Mouse (Mus musculus) C2C12 (cell line): ENCODE results near the gene Pagr1b. TPM values are rescaled to one million over a fixed set of nuclear protein-coding genes. Genes with fewer than 3 reads are reported as not detected.

Source experiments
- H3K27me3 ChIP-seq: one replicate; pipeline ENCODE4 v1.6.1; 2011; ENCODE audit not compliant: control insufficient read depth, insufficient read depth, insufficient read length
- H3K36me3 ChIP-seq: one replicate; pipeline ENCODE4 v1.6.1; 2011; ENCODE audit not compliant: control insufficient read depth, insufficient read depth
- H3K4me3 ChIP-seq: one replicate; pipeline ENCODE4 v1.5.1; 2011; ENCODE audit warnings: mild to moderate bottlenecking, control low read depth; ENCODE audit not compliant: poor library complexity, insufficient read depth, severe bottlenecking
- H3K79me2 ChIP-seq: one replicate; pipeline ENCODE4 v1.6.1; 2011; ENCODE audit not compliant: control insufficient read depth, insufficient read depth
- H3K79me3 ChIP-seq: one replicate; pipeline ENCODE4 v1.6.1; 2011; ENCODE audit warnings: low read depth, control low read depth
- H3ac ChIP-seq: one replicate; pipeline ENCODE3; 2011; ENCODE audit warnings: low read depth; ENCODE audit not compliant: control insufficient read depth, insufficient read length
- CEBPB ChIP-seq: IDR thresholded peaks from one replicate; pipeline ENCODE4 v1.6.1; 2011; ENCODE audit warnings: low read depth, mild to moderate bottlenecking, control low read depth, moderate library complexity
- CTCF ChIP-seq: IDR thresholded peaks from one replicate; pipeline ENCODE4 v1.5.1; 2011; ENCODE audit not compliant: control insufficient read depth, insufficient read depth, insufficient read length
- FOSL1 ChIP-seq: IDR thresholded peaks from one replicate; pipeline ENCODE4 v1.8.0; 2011; ENCODE audit warnings: mild to moderate bottlenecking, low read length; ENCODE audit not compliant: poor library complexity, insufficient read depth, severe bottlenecking
- MAX ChIP-seq: IDR thresholded peaks from one replicate; pipeline ENCODE4 v1.6.1; 2011; ENCODE audit warnings: mild to moderate bottlenecking, control low read depth
- MYOD1 ChIP-seq: IDR thresholded peaks from one replicate; pipeline ENCODE4 v1.6.1; 2011; ENCODE audit warnings: low read depth; ENCODE audit not compliant: control insufficient read depth, insufficient read length
- MYOG ChIP-seq: IDR thresholded peaks from one replicate; pipeline ENCODE4 v1.6.1; 2011; ENCODE audit not compliant: control insufficient read depth, insufficient read length; ENCODE audit errors: extremely low read depth
- USF1 ChIP-seq: IDR thresholded peaks from one replicate; pipeline ENCODE4 v1.6.1; 2011; ENCODE audit warnings: low read depth, mild to moderate bottlenecking, control low read depth, moderate library complexity
- microRNA-seq: library from miRNA; unstranded; fragments of <30 nt; microRNA quantifications from one replicate; pipeline ENCODE4, GENCODE M21; 2019; ENCODE audit warnings: borderline microRNAs expressed
- polyA plus RNA-seq: library from polyadenylated mRNA; unstranded; fragments of >200 nt; fragmentation: generic; extraction: Trizol; gene quantifications from one replicate; pipeline ENCODE4 v1.2.1, GENCODE M21; 2012; ENCODE audit warnings: missing spikeins

Pagr1b gene
- polyA plus RNA-seq, 1 experiment = 1.2 TPM

- TF ChIP-seq MYOD1 (no peak), MYOG (no peak), FOSL1 (no peak), CEBPB (no peak), CTCF (no peak), MAX (no peak), USF1 (no peak)
- H3K27me3 ChIP-seq = peaks cover 60% of the 10 kb centered on the region
Observed at GRCm38 (mm10) chr7:126959780-126960179, 56.5 kb downstream of the Pagr1b start.

GRCm38 (mm10) chr7:126955125-126955524, 61.2 kb downstream of the Pagr1b start:
- H3K4me3 ChIP-seq = no peak overlapping the region
- H3K79me2 ChIP-seq = no peaks in the 10 kb centered on the region
- no peaks in the 10 kb centered on the region for H3K79me3 ChIP-seq

More at GRCm38 (mm10) chr7:126959780-126960179, 56.5 kb downstream of the Pagr1b start:
- Histone ChIP-seq H3K79me2 (no peaks in the 10 kb centered on the region), H3ac (no peak overlapping the region), H3K4me3 (no peak overlapping the region), H3K36me3 (no peaks in the 10 kb centered on the region), H3K79me3 (no peaks in the 10 kb centered on the region)

GRCm38 (mm10) chr7:126952646-126953045, 63.6 kb downstream of the Pagr1b start:
- Histone ChIP-seq H3ac (no peak overlapping the region), H3K79me2 (no peaks in the 10 kb centered on the region), H3K4me3 (no peak overlapping the region), H3K36me3 (no peaks in the 10 kb centered on the region), H3K27me3 (peaks cover 32% of the 10 kb centered on the region), H3K79me3 (no peaks in the 10 kb centered on the region)
- TF ChIP-seq MYOD1 (no peak), MAX (no peak), CEBPB (no peak), FOSL1 (no peak), MYOG (no peak), CTCF (no peak), USF1 (no peak)

More at GRCm38 (mm10) chr7:126955125-126955524, 61.2 kb downstream of the Pagr1b start:
- H3ac ChIP-seq = no peak overlapping the region
- TF ChIP-seq CTCF (no peak), MYOD1 (no peak), MYOG (no peak), MAX (no peak), USF1 (no peak), CEBPB (no peak), FOSL1 (no peak)
- peaks cover 52% of the 10 kb centered on the region for H3K27me3 ChIP-seq
- no peaks in the 10 kb centered on the region for H3K36me3 ChIP-seq

- Histone ChIP-seq H3K36me3 (no peaks in the 10 kb centered on the region), H3K79me2 (no peaks in the 10 kb centered on the region), H3K4me3 (no peak overlapping the region), H3K79me3 (no peaks in the 10 kb centered on the region), H3ac (no peak overlapping the region), H3K27me3 (peaks cover 30% of the 10 kb centered on the region)
- TF ChIP-seq CTCF (no peak), MYOG (no peak), FOSL1 (no peak), MAX (no peak)
Observed at GRCm38 (mm10) chr7:126951741-126952140, 64.5 kb downstream of the Pagr1b start.

Small RNA genes within 50 kb of the gene (microRNA-seq; reads per million reads assigned to microRNA genes)
- gene Gm44343 = not detected

Other genes starting within 250 kb of the Pagr1b start
- gene Ypel3, start 239.5 kb downstream of the Pagr1b start, polyA plus RNA-seq = 16.6 TPM
- gene Tbx6, start 235.0 kb downstream of the Pagr1b start, polyA plus RNA-seq = 0.01 TPM
- 189 TPM for gene Ppp4c, start 224.0 kb downstream of the Pagr1b start, polyA plus RNA-seq
- 0.08 TPM for gene Fam57b, start 218.8 kb downstream of the Pagr1b start, polyA plus RNA-seq
- gene 4930451I11Rik, start 184.8 kb downstream of the Pagr1b start, polyA plus RNA-seq = not detected
- gene Doc2a, start 169.1 kb downstream of the Pagr1b start, polyA plus RNA-seq = not detected
- 53.9 TPM for gene Hirip3, start 154.5 kb downstream of the Pagr1b start, polyA plus RNA-seq
- gene Ino80e, start 154.1 kb downstream of the Pagr1b start, polyA plus RNA-seq = 105 TPM
- gene Taok2, start 131.8 kb downstream of the Pagr1b start, polyA plus RNA-seq = 27.9 TPM
- 26.7 TPM for gene Tmem219, start 93.6 kb downstream of the Pagr1b start, polyA plus RNA-seq
- 18.3 TPM for gene Kctd13, start 87.6 kb downstream of the Pagr1b start, polyA plus RNA-seq
- 0.07 TPM for gene Asphd1, start 66.9 kb downstream of the Pagr1b start, polyA plus RNA-seq
- gene Sez6l2, start 65.9 kb downstream of the Pagr1b start, polyA plus RNA-seq = 0.11 TPM
- gene Cdipt, start 40.6 kb downstream of the Pagr1b start, polyA plus RNA-seq = 115 TPM
- 0.06 TPM for gene Cdiptos, start 40.4 kb downstream of the Pagr1b start, polyA plus RNA-seq
- 32.7 TPM for gene Mvp, start 1.9 kb downstream of the Pagr1b start, polyA plus RNA-seq
- gene Pagr1a, start 868 bp upstream of the Pagr1b start, polyA plus RNA-seq = 22.3 TPM
- 39.7 TPM for gene Gm42742, start 4.6 kb upstream of the Pagr1b start, polyA plus RNA-seq
- 0.02 TPM for gene Prrt2, start 4.7 kb upstream of the Pagr1b start, polyA plus RNA-seq
- 141 TPM for gene Maz, start 10.6 kb upstream of the Pagr1b start, polyA plus RNA-seq
- 75.4 TPM for gene Kif22, start 26.0 kb upstream of the Pagr1b start, polyA plus RNA-seq
- not detected for gene Zg16, start 70.8 kb upstream of the Pagr1b start, polyA plus RNA-seq
- gene AI467606, start 74.9 kb upstream of the Pagr1b start, polyA plus RNA-seq = 34.0 TPM
- not detected for gene Qprt, start 105.7 kb upstream of the Pagr1b start, polyA plus RNA-seq
- 23.1 TPM for gene Spn, start 121.3 kb upstream of the Pagr1b start, polyA plus RNA-seq
- gene Cd2bp2, start 179.6 kb upstream of the Pagr1b start, polyA plus RNA-seq = 56.2 TPM
- 41.4 TPM for gene Tbc1d10b, start 192.0 kb upstream of the Pagr1b start, polyA plus RNA-seq
- 39.4 TPM for gene Mylpf, start 192.4 kb upstream of the Pagr1b start, polyA plus RNA-seq
- gene Zfp553, start 216.6 kb upstream of the Pagr1b start, polyA plus RNA-seq = 16.1 TPM
- 1.7 TPM for gene Sept1, start 216.6 kb upstream of the Pagr1b start, polyA plus RNA-seq
- gene Zfp771, start 227.8 kb upstream of the Pagr1b start, polyA plus RNA-seq = 38.0 TPM
- gene Dctpp1, start 244.2 kb upstream of the Pagr1b start, polyA plus RNA-seq = 226 TPM